Mouse (Mus musculus) heart, embryonic 10.5 days (tissue): ENCODE data around the gene Flot1. TPM values are rescaled to one million over a fixed set of nuclear protein-coding genes. Genes with fewer than 3 reads are reported as not detected.

Source experiments
- DNase-seq: peaks from one replicate; pipeline ENCODE4 v3.0.0-alpha.2; 2017; ENCODE audit warnings: low spot score
- H3K27ac ChIP-seq: fragments of 300-500 bp; sonication (generic); 2 replicates; pipeline ENCODE4 v1.5.1; 2016; ENCODE audit warnings: mild to moderate bottlenecking
- H3K27me3 ChIP-seq: fragments of 300-500 bp; sonication (generic); 2 replicates; pipeline ENCODE4 v1.6.1; 2016; ENCODE audit warnings: mild to moderate bottlenecking; ENCODE audit not compliant: poor library complexity, insufficient read depth, severe bottlenecking
- H3K36me3 ChIP-seq: fragments of 300-500 bp; sonication (generic); 2 replicates; pipeline ENCODE4 v1.6.1; 2016; ENCODE audit warnings: mild to moderate bottlenecking, moderate library complexity
- H3K4me1 ChIP-seq: fragments of 300-500 bp; sonication (generic); 2 replicates; pipeline ENCODE4 v1.6.1; 2016; ENCODE audit warnings: mild to moderate bottlenecking
- H3K4me3 ChIP-seq: fragments of 300-500 bp; sonication (generic); 2 replicates; pipeline ENCODE4 v1.5.1; 2016; ENCODE audit warnings: mild to moderate bottlenecking, moderate library complexity
- H3K9me3 ChIP-seq: fragments of 300-500 bp; sonication (generic); 2 replicates; pipeline ENCODE4 v1.6.1; 2016; ENCODE audit warnings: mild to moderate bottlenecking, moderate library complexity
- WGBS: fragments of 180-500 bp; shearing (Covaris S2); methylation state at CpG from one replicate; pipeline ENCODE4 v1.1.7; 2016; 5-methylcytosine and 5-hydroxymethylcytosine counted together
- polyA plus RNA-seq: library from polyadenylated mRNA; unstranded; fragments of >200 nt; fragmentation: Nextera tagmentation; extraction: Ambion mirVana; gene quantifications from 2 replicates; pipeline ENCODE4 v1.2.1, GENCODE M21; 2016

The Flot1 gene
- polyA plus RNA-seq, 1 experiment from 2014 or later, result 66.2 TPM

DNA sequence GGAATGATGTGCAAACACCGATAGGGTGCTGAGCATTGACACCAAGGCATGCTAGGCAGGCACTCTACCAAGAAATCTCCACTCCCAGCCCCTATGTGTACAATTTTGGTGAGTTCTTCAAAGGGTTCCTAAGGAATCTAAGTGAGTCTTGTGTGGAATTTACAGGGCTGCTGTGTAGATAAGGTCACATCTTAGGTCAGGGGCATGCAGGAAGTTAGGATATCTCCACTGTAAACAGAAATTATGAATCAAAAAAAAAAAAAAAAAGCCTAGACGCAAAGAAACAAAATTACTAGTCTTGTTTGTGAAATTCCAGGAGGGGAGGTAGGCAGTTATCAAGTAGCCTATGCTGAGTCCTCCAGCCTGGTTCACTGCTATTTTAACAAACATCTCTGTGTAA lies 30.2 kb upstream of the Flot1 start:
- Histone ChIP-seq H3K36me3 (no peaks in the 10 kb centered on the region), H3K27me3 (0 out of 2 replicates have a peak, but pooled peaks cover 5% of the 10 kb centered on the region), H3K27ac (no peak overlapping the region), H3K4me1 (no peaks in the 10 kb centered on the region), H3K4me3 (no peak overlapping the region), H3K9me3 (no peaks in the 10 kb centered on the region)
- DNase-seq, result no peak
- WGBS, result 73% methylated on average over 2 of the region's 2 CpGs

DNA sequence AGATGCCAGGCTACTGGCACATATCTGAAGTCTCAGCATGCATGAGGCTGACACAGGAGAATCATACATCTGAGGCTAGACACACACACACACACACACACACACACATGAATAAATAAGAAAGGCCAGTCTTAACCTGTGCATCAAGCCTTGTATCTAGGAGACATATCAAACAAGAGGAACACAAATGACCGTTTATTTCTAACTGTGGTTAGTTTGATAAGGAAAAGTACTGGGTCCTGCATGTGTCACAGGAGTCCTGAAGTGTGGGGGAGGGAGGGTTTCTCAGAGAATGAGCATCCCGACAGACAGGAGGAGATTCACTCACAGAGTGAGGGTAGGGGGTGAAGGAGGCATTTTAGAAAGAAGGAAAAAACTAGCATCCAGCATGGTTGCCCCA lies 27.9 kb upstream of the Flot1 start:
- no peak for DNase-seq
- Histone ChIP-seq H3K27ac (no peak overlapping the region), H3K36me3 (no peaks in the 10 kb centered on the region), H3K9me3 (no peaks in the 10 kb centered on the region), H3K27me3 (0 out of 2 replicates have a peak, but pooled peaks cover 5% of the 10 kb centered on the region), H3K4me1 (no peaks in the 10 kb centered on the region), H3K4me3 (no peak overlapping the region)
- WGBS, result 30% methylated on average over 2 of the region's 2 CpGs

DNA sequence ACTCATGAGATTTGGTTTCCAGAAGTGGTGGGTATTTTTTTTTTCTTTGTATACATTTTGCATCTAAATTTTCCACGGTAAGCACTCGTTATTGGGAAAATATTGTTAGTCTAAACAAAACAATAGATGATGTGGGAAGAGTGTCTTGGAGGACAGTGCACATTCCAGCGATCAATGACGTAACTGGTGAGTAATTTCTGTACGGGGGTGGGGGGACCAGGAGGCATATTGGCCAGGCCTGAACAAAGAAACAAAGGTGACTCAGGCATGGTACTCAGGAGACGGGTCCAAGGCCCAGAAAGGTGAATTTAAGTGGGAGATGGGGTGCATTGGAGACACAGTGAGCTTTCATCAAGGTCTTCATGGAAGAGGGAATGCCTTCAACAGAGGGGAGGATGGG lies 27.4 kb upstream of the Flot1 start:
- H3K27me3 ChIP-seq, result 0 out of 2 replicates have a peak, but pooled peaks cover 5% of the 10 kb centered on the region
- 74% methylated on average over 6 of the region's 6 CpGs for WGBS
- no peak overlapping the region for H3K4me3 ChIP-seq
- H3K4me1 ChIP-seq, result no peaks in the 10 kb centered on the region
- no peaks in the 10 kb centered on the region for H3K36me3 ChIP-seq
- H3K27ac ChIP-seq, result no peak overlapping the region
- H3K9me3 ChIP-seq, result no peaks in the 10 kb centered on the region
- no peak for DNase-seq

DNA sequence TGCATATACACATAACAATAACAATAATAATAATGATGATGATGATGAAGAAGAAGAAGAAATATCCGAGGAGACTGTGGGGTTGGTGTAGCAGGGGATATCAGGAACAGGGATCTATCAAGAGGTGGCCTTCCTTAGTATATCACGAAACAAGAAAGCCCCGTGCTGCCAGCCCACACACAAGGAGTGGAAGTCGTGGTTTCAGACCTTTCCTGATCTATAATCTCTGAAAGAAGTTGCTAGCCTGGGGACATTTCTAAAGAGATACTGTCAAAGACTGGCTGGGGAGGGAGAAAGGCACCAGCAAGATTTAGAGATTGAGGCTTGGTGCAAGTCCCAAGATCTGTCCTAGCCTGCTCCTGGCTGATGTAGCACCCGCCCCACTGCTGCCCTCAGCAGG lies 26.2 kb upstream of the Flot1 start:
- Histone ChIP-seq H3K27ac (no peak overlapping the region), H3K27me3 (no peaks in the 10 kb centered on the region), H3K4me3 (no peak overlapping the region)

DNA sequence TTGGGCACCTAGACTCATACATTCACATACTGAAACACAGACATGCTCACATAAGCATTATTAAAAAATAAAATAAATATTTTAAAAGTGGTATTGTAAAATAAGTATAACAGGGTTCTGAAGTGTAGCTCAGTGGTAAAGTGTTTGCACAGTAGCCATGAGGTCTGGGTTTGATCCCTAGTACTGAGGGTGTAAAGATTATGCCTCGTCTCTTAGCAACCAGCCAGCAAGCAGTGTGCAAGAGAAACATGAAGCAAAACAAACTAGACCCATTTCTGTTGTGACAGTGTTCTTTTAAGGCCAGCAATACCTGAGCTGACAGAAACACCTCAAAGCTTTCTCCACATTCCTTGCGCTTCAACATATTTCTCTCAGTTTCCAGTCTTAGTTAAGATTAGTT lies 22.1 kb upstream of the Flot1 start:
- no peak for DNase-seq
- WGBS, result 82% methylated on average over 2 of the region's 2 CpGs
- Histone ChIP-seq H3K27ac (no peak overlapping the region), H3K9me3 (no peaks in the 10 kb centered on the region), H3K27me3 (no peaks in the 10 kb centered on the region), H3K36me3 (no peaks in the 10 kb centered on the region), H3K4me3 (no peak overlapping the region), H3K4me1 (peaks cover 12% of the 10 kb centered on the region; the same call in 1 of the 2 replicates)

More for the DNA sequence above, 26.2 kb upstream of the Flot1 start:
- no peaks in the 10 kb centered on the region for H3K9me3 ChIP-seq
- H3K36me3 ChIP-seq, result no peaks in the 10 kb centered on the region
- 64% methylated on average over 5 of the region's 5 CpGs for WGBS
- no peak for DNase-seq
- no peaks in the 10 kb centered on the region for H3K4me1 ChIP-seq

- no peak overlapping the region for H3K27ac ChIP-seq
- 67% methylated on average over 6 of the region's 6 CpGs for WGBS
- no peaks in the 10 kb centered on the region for H3K36me3 ChIP-seq
- peaks cover 12% of the 10 kb centered on the region; the same call in 1 of the 2 replicates for H3K4me1 ChIP-seq
- H3K9me3 ChIP-seq, result no peaks in the 10 kb centered on the region
- H3K27me3 ChIP-seq, result no peaks in the 10 kb centered on the region
- H3K4me3 ChIP-seq, result no peak overlapping the region
- DNase-seq, result no peak
Measured at GRCm38 (mm10) chr17:35803020-35803419, 20.0 kb upstream of the Flot1 start.

- Histone ChIP-seq H3K27me3 (no peaks in the 10 kb centered on the region), H3K4me3 (no peak overlapping the region), H3K27ac (peak overlapping the region; percentile 59; the same call in 1 of the 2 replicates), H3K4me1 (peaks cover 12% of the 10 kb centered on the region; the same call in 1 of the 2 replicates), H3K36me3 (no peaks in the 10 kb centered on the region), H3K9me3 (no peaks in the 10 kb centered on the region)
- 50% methylated on average over 4 of the region's 4 CpGs for WGBS
- DNase-seq, result no peak
Measured at GRCm38 (mm10) chr17:35803858-35804399, 19.1 kb upstream of the Flot1 start.

- no peaks in the 10 kb centered on the region for H3K36me3 ChIP-seq
- peaks cover 21% of the 10 kb centered on the region for H3K4me1 ChIP-seq
- WGBS, result 77% methylated on average over 9 of the region's 9 CpGs
- no peaks in the 10 kb centered on the region for H3K9me3 ChIP-seq
- no peaks in the 10 kb centered on the region for H3K27me3 ChIP-seq
- DNase-seq, result no peak
- no peak overlapping the region for H3K27ac ChIP-seq
- no peak overlapping the region for H3K4me3 ChIP-seq
Measured at GRCm38 (mm10) chr17:35808073-35808472, 15.0 kb upstream of the Flot1 start.

GRCm38 (mm10) chr17:35809395-35809794 lies 13.6 kb upstream of the Flot1 start:
- Histone ChIP-seq H3K36me3 (no peaks in the 10 kb centered on the region), H3K4me3 (no peak overlapping the region), H3K27ac (no peak overlapping the region), H3K4me1 (peaks cover 22% of the 10 kb centered on the region), H3K27me3 (no peaks in the 10 kb centered on the region), H3K9me3 (no peaks in the 10 kb centered on the region)
- WGBS, result 81% methylated on average over 11 of the region's 11 CpGs
- DNase-seq, result no peak

- Histone ChIP-seq H3K27ac (no peak overlapping the region), H3K4me1 (peaks cover 38% of the 10 kb centered on the region), H3K27me3 (no peaks in the 10 kb centered on the region), H3K36me3 (no peaks in the 10 kb centered on the region), H3K4me3 (no peak overlapping the region), H3K9me3 (no peaks in the 10 kb centered on the region)
- no peak for DNase-seq
- 85% methylated on average over 5 of the region's 5 CpGs for WGBS
Measured at GRCm38 (mm10) chr17:35810900-35811648, 12.0 kb upstream of the Flot1 start.

- Histone ChIP-seq H3K4me1 (peaks cover 47% of the 10 kb centered on the region), H3K4me3 (no peak overlapping the region), H3K27me3 (no peaks in the 10 kb centered on the region), H3K9me3 (no peaks in the 10 kb centered on the region), H3K27ac (peak overlapping the region; percentile 70; the same call in 1 of the 2 replicates), H3K36me3 (no peaks in the 10 kb centered on the region)
- DNase-seq, result no peak
- WGBS, result 79% methylated on average over 5 of the region's 5 CpGs
Measured at GRCm38 (mm10) chr17:35812307-35812706, 10.7 kb upstream of the Flot1 start.

GRCm38 (mm10) chr17:35812736-35813135 lies 10.3 kb upstream of the Flot1 start:
- Histone ChIP-seq H3K9me3 (no peaks in the 10 kb centered on the region), H3K27me3 (no peaks in the 10 kb centered on the region), H3K36me3 (no peaks in the 10 kb centered on the region), H3K27ac (peak overlapping the region; percentile 70; the same call in 1 of the 2 replicates), H3K4me1 (peaks cover 50% of the 10 kb centered on the region), H3K4me3 (no peak overlapping the region)
- no peak for DNase-seq
- 65% methylated on average over 6 of the region's 6 CpGs for WGBS

GRCm38 (mm10) chr17:35813245-35813647 lies 9.8 kb upstream of the Flot1 start:
- H3K4me1 ChIP-seq, result peaks cover 50% of the 10 kb centered on the region
- no peak overlapping the region for H3K4me3 ChIP-seq
- peak; percentile 81 for DNase-seq
- H3K36me3 ChIP-seq, result no peaks in the 10 kb centered on the region
- peak overlapping the region; percentile 70 for H3K27ac ChIP-seq
- no peaks in the 10 kb centered on the region for H3K27me3 ChIP-seq
- WGBS, result 45% methylated on average over 7 of the region's 7 CpGs
- H3K9me3 ChIP-seq, result no peaks in the 10 kb centered on the region
